Mouse (Mus musculus): Measurements from ENCODE around the gene Mesp1. TPM values are rescaled to one million over a fixed set of nuclear protein-coding genes. Genes with fewer than 3 reads are reported as not detected.
"Not testable (repeated sequence)": the region's sequence is repeated elsewhere in the genome, so short reads cannot be mapped to it uniquely, and the experiment has no call there.

Mesp1 gene
- polyA plus RNA-seq, 1 experiment from 2014 or later, result 0.13 TPM

DNA sequence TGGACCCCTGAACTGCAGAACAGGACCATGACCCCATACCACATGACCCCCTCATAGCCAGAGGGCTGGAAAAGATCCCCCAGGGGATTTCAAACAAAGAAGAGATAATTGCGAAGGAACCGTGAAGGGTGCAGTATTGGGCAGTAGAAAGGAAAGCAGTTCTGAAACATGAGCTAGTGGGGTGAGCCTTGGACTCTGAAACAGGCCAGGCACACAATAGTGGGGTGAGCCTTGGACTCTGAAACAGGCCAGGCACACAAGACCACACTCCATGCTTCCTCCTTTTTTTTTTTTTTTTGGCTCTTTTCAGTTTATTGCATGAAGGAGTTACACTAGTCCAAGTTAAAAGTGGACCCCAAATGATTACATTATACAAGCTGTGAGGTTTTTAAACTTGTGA is 3.8 kb downstream of the Mesp1 start:
- H3K4me2 ChIP-seq; H3K4me3 ChIP-seq (replicated peaks); H3K27ac ChIP-seq; H3K9me3 ChIP-seq; ATAC-seq (ENCODE audit: insufficient read depth, low FRiP score, low read depth); H3K9ac ChIP-seq; H3K36me3 ChIP-seq: not testable (repeated sequence)
- peaks cover 48% of the 10 kb centered on the region for H3K27me3 ChIP-seq (replicated peaks)
- WGBS, result 49% methylated on average over 2 of the region's 2 CpGs
- H3K4me1 ChIP-seq, result peaks cover 13% of the 10 kb centered on the region

DNA sequence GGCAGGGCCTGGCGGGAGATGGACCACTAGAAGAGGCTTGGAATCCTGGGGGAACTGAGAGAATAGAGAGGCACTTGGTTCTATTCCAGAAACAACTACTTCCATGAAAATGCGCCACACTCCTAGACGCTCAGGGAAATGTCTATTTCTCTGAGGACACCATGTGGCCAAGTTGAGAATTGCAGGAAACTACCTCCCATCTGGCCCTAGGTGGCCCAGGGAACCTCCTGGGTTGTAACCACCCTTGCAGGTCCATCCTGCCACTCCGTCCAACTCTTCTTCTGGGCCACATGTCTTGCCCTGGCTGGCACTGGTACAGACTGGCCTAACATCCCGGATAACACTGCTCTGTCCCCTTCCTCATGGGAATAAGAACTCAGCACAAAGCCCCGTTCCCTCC is 7.3 kb downstream of the Mesp1 start:
- no peaks in the 10 kb centered on the region for H3K9me3 ChIP-seq
- peaks cover 14% of the 10 kb centered on the region for H3K27me3 ChIP-seq (replicated peaks)
- H3K27ac ChIP-seq, result no peak overlapping the region
- WGBS, result 19% methylated on average over 6 of the region's 6 CpGs
- no peak overlapping the region for H3K9ac ChIP-seq
- no peaks in the 10 kb centered on the region for H3K36me3 ChIP-seq
- no peaks in the 10 kb centered on the region for H3K4me1 ChIP-seq
- 0 out of 2 replicates have a peak, but pooled peaks have one; percentile 20 for ATAC-seq (ENCODE audit: insufficient read depth, low FRiP score, low read depth)
- H3K4me3 ChIP-seq (replicated peaks), result no peak overlapping the region
- no peak overlapping the region for H3K4me2 ChIP-seq

DNA sequence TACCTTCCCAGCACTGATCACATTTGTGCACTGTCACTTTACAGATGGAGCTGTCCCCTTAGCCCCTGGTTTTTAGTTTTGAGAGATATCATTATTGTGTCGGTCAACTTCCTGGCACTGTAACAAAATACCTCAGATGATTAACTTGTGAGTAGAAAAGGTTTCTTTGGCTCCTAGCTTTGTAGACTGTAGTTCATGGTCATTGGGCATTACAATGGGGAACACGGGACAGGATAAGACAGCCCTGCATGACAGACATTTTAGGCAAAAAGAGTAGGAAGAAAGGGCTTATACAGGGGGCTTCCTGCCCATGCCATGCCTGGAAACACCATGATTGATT is 11.1 kb downstream of the Mesp1 start:
- H3K36me3 ChIP-seq, result no peaks in the 10 kb centered on the region
- H3K4me3 ChIP-seq (replicated peaks), result no peak overlapping the region
- H3K27ac ChIP-seq, result no peak overlapping the region
- H3K9ac ChIP-seq, result no peak overlapping the region
- no peaks in the 10 kb centered on the region for H3K9me3 ChIP-seq
- 78% methylated on average over 2 of the region's 2 CpGs for WGBS
- H3K4me2 ChIP-seq, result no peak overlapping the region
- ATAC-seq (ENCODE audit: insufficient read depth, low FRiP score, low read depth), result no peak
- H3K4me1 ChIP-seq, result peaks cover 5% of the 10 kb centered on the region; the same call in 1 of the 2 replicates
- H3K27me3 ChIP-seq (replicated peaks), result 0 out of 2 replicates have a peak, but pooled peaks cover 2% of the 10 kb centered on the region

DNA sequence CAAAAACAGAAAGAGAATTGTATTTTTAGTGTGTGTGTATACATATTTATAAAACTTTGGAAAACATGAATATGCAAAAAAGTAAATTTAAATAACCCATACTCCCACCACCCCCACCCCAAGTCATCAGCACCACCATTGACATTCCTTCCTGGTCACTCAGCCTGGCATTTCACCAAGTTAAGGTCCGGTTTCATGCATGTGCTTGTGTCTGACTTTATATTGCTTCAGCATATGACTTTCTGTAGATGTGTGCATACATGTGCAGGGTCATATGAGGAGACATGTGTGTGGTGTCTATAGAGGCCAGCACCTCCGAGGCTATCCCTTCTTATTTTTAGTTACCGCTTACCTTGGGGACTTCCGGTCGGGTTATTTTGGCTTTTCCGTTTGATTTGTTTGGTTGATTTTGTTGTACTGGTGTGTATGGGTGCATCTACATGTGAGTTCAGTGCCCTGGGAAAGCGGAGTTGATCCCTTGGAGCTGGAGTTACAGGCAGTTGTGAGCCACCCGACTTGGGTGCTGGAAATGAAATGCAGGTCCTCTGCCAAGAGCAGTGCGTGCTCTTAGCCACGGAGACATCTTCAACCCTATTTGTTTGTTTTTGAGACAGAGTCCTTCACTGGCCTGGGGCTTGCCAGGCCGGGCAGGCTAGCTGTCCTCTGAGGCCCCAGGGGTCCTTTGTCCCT is 11.6 kb downstream of the Mesp1 start:
- no peak for ATAC-seq (ENCODE audit: insufficient read depth, low FRiP score, low read depth)
- 72% methylated on average over 11 of the region's 11 CpGs for WGBS
- no peak overlapping the region for H3K27ac ChIP-seq

DNA sequence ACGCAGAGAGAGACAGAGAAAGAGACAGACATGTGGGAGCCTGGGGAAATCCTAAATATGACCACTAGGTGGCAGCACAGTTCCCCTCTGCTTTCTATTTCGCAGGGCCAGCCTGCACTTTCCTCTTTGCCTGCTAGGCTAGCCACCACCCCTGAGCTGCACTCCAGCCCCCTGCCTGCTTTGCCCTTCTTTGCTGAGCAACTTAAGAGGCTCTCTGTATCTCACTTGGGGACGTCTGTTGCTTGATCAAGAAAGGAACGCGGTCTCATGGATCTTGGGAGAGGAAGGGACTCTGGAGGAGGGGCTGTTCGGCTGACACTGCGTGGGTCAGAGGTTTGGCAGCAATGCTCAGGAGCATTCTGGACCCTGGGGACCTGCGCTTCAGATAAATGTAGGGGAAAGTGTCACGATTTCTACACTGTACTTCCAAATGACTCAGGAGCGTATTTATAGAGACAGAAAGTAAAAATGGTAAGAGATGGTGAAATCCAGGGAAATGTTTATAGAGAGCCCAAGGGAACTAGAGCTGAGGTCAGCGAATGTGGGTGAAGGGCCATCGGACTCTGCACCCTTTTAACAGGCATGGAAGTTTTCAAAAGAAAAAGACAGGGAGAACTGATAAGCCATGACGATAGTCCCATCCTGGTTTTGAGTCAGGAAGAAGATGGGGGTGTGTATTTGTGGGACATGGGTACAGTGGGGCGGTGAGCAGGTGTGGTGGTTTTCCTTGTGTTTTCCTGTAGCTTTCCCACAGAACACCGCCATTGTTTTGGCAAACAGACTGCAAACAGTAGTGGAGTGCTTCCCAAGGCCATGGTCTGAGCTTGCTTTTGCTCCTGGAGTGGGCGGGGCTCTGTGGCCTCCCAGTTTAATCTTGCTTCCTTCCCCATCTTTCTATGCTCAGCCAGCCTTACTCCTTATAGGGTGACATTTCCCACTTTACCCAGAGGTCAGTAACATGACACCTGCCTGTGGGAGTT is 12.7 kb downstream of the Mesp1 start:
- Histone ChIP-seq H3K4me2 (peak overlapping the region; percentile 58), H3K27me3 (replicated peaks) (no peaks in the 10 kb centered on the region), H3K9ac (no peak overlapping the region), H3K4me3 (replicated peaks) (peak overlapping the region; percentile 28), H3K36me3 (no peaks in the 10 kb centered on the region), H3K9me3 (no peaks in the 10 kb centered on the region), H3K4me1 (peaks cover 5% of the 10 kb centered on the region; the same call in 1 of the 2 replicates), H3K27ac (no peak overlapping the region)
- WGBS, result 25% methylated on average over 16 of the region's 16 CpGs
- ATAC-seq (ENCODE audit: insufficient read depth, low FRiP score, low read depth), result peak; percentile 74

More for the DNA sequence above, 11.6 kb downstream of the Mesp1 start:
- Histone ChIP-seq H3K36me3 (no peaks in the 10 kb centered on the region), H3K4me2 (no peak overlapping the region), H3K4me3 (replicated peaks) (no peak overlapping the region), H3K4me1 (peaks cover 5% of the 10 kb centered on the region; the same call in 1 of the 2 replicates), H3K9me3 (no peaks in the 10 kb centered on the region), H3K9ac (no peak overlapping the region), H3K27me3 (replicated peaks) (no peaks in the 10 kb centered on the region)

DNA sequence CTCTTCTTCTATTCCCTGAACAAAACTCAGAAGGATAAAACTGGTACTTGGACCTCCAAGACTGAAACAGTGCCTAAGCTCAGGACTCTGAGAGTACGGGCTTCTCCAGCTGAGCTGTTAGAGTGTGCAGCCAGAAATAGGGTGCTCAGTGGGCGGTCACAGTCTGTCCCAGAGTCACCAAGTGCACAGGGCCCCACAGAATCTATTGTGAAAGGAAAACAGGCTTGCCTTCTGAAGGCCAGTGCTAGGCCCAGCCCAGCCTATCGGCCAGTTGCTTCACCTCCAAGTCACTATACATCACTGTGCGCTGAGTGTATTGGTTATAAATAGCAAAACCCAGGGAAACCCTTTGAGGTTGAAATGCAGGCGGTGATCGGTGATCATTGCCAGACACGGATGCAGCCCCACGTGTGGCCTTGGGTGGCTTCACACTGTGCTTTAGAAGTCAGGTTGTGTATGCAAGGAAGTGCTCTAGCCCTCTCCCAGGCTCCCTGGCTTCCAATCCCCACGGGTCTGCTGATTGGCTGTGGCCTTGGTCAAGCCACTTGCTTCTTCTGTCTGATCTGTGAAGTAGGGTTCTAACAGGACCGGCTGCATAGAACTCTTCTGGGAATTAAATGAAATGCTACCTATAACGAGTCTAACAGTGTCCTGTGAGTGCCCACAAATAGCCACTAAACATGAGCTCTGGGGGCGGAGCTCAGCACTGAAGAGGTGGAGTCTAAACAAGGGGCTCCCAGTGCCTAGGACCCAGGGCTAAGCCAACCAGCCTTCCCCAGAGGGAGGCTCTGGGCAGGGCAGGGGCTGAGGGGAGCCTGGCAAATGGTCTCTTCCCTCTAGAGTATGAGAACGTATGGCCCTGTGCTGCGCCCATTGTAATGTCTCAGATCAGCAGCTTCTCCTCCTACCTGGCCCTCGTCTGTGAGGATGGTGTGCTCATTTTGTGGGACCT is 21.8 kb downstream of the Mesp1 start:
- Histone ChIP-seq H3K4me1 (no peaks in the 10 kb centered on the region), H3K36me3 (no peaks in the 10 kb centered on the region), H3K27me3 (replicated peaks) (no peaks in the 10 kb centered on the region), H3K4me3 (replicated peaks) (no peak overlapping the region), H3K9me3 (no peaks in the 10 kb centered on the region), H3K9ac (no peak overlapping the region), H3K4me2 (no peak overlapping the region), H3K27ac (no peak overlapping the region)
- ATAC-seq (ENCODE audit: insufficient read depth, low FRiP score, low read depth), result no peak
- 46% methylated on average over 15 of the region's 15 CpGs for WGBS

DNA sequence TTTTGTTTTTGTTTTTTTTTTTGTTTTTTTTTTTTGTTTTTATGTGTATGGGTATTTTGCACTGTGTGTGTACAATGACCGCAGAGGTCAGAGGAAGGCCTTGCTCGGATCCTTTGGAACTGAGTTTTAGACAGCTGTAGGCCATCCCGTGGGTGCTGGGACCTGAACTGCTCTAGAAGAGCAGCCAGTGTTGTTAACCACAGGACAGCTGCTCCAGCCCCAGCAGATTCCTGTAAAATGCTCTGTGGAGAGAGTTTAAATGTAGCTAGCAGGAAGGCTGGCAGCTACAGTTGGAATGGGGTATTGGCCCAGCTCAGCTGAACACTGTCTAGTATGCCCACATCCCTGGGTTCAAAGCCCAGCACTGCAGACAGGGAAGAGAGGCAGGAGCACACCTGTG is 23.9 kb downstream of the Mesp1 start:
- 78% methylated on average over 3 of the region's 3 CpGs for WGBS
- H3K9me3 ChIP-seq, result no peaks in the 10 kb centered on the region

DNA sequence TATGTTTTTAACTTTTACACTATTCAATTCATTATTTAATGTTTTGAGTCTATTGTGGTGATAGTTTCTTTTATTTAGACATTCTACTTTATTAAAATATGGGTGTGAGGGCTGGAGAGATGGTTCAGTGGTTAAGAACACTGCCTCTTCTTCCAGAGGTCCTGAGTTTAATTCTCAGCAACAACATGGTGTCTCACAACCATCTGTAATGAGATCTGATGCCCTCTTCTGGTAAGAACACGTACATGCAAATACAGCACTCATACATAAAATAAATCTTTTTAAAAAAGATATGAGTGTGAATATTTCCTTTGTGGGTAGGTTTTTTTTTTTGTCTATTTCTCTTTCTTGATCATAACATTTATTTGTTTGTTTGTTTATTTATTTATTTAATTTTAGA is 27.6 kb downstream of the Mesp1 start:
- no peak for ATAC-seq (ENCODE audit: insufficient read depth, low FRiP score, low read depth)

More for the DNA sequence above, 23.9 kb downstream of the Mesp1 start:
- Histone ChIP-seq H3K4me2 (no peak overlapping the region), H3K9ac (no peak overlapping the region), H3K27me3 (replicated peaks) (no peaks in the 10 kb centered on the region), H3K4me1 (no peaks in the 10 kb centered on the region), H3K27ac (no peak overlapping the region), H3K36me3 (no peaks in the 10 kb centered on the region), H3K4me3 (replicated peaks) (no peak overlapping the region)
- no peak for ATAC-seq (ENCODE audit: insufficient read depth, low FRiP score, low read depth)

DNA sequence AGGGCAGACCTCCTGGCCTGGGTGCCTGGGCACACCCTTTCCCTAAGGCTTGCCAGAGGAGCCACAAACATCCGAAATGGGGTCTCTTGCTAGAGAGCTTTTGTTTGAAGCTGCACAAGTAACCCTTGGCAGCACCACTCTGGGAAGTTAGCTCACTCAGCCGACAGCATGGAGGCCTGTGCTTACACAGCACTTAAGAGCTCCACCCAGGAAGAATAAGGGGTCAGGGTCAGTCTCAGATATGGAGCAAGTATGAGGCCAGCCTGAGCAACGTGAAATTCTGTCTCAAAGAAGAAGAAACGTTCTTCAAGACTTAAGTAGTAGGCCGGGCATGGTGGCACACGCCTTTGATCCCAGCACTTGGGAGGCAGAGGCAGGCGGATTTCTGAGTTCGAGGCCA is 31.5 kb downstream of the Mesp1 start:
- no peak for ATAC-seq (ENCODE audit: insufficient read depth, low FRiP score, low read depth)

More for the DNA sequence above, 27.6 kb downstream of the Mesp1 start:
- Histone ChIP-seq H3K4me1 (no peaks in the 10 kb centered on the region), H3K9me3 (no peaks in the 10 kb centered on the region), H3K4me3 (replicated peaks) (no peak overlapping the region), H3K9ac (no peak overlapping the region), H3K27ac (no peak overlapping the region), H3K4me2 (no peak overlapping the region), H3K36me3 (no peaks in the 10 kb centered on the region), H3K27me3 (replicated peaks) (no peaks in the 10 kb centered on the region)
- WGBS, result 42% methylated on average over 1 of the region's 1 CpGs

DNA sequence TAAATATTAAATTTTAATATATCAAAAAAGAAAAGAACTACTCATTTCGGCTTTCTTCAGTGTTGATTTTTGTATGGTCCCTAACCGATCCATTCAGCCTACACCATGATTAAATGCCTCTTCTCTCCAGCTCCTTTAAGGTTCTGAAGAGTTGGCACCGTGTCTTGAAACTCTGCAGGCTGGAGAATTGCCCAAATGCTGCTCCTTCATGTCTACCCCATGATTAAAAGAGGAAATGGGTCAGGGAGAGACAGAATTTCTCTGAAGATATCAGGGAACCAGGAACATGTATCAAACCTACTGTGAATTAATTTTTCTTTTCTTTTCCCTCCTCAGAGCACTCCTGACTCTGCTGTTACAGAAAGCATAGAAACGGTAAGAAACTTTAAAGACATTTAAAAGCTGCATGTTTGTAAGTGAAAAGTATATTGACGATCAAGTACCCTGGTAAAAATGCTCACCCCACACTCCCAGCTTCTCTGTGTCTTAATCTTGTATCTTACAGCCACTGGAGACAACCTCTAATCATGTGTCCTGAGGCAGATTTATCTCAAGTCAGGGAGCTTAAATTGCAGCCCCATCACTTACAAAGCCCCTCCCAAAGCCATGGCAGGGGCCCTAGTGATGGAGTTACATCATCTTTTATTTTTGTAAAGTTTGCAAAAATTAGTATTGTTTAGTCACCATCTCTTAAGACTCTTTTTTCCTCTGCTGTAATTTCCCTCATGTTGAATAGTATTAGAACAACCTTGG is 32.3 kb downstream of the Mesp1 start:
- no peaks in the 10 kb centered on the region for H3K36me3 ChIP-seq
- no peak overlapping the region for H3K9ac ChIP-seq
- H3K4me2 ChIP-seq, result no peak overlapping the region
- no peaks in the 10 kb centered on the region for H3K4me1 ChIP-seq
- H3K9me3 ChIP-seq, result no peaks in the 10 kb centered on the region
- no peaks in the 10 kb centered on the region for H3K27me3 ChIP-seq (replicated peaks)
- no peak for ATAC-seq (ENCODE audit: insufficient read depth, low FRiP score, low read depth)
- 70% methylated on average over 5 of the region's 5 CpGs for WGBS
- H3K27ac ChIP-seq, result no peak overlapping the region
- H3K4me3 ChIP-seq (replicated peaks), result no peak overlapping the region

More for the DNA sequence above, 31.5 kb downstream of the Mesp1 start:
- Histone ChIP-seq H3K4me2 (no peak overlapping the region), H3K36me3 (no peaks in the 10 kb centered on the region), H3K4me3 (replicated peaks) (no peak overlapping the region), H3K27ac (no peak overlapping the region), H3K4me1 (no peaks in the 10 kb centered on the region), H3K9me3 (no peaks in the 10 kb centered on the region), H3K27me3 (replicated peaks) (no peaks in the 10 kb centered on the region), H3K9ac (no peak overlapping the region)
- WGBS, result 65% methylated on average over 8 of the region's 8 CpGs

DNA sequence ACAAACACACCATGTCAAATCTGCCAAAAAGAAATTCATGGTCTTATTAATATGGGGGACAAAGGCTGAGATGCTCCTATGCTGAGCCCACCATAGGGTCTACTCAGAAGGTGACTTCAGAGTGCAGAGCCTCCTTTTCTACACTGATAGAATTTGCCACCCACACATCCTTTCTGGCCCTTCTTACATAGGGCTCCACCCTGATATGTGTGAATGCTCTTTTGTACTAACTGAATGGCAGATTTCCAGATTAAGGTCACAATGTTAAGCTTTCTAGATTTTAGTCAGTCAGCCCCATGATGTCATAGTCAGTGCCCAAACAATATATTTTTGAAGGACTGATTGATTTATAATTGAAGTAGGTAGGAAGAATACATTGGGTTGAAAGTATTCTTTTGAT is 33.8 kb downstream of the Mesp1 start:
- Histone ChIP-seq H3K9ac (no peak overlapping the region), H3K9me3 (no peaks in the 10 kb centered on the region), H3K4me3 (replicated peaks) (no peak overlapping the region), H3K4me2 (no peak overlapping the region), H3K27me3 (replicated peaks) (no peaks in the 10 kb centered on the region), H3K27ac (no peak overlapping the region), H3K36me3 (no peaks in the 10 kb centered on the region), H3K4me1 (no peaks in the 10 kb centered on the region)
- no peak for ATAC-seq (ENCODE audit: insufficient read depth, low FRiP score, low read depth)

Data from stomach, embryonic 15.5 days (tissue).